Mouse (Mus musculus) cerebellum, adult 2 months (tissue): ENCODE measurements at regions not wholly inside any gene's neighbourhood (a gene's known extent, or its start where the extent isn't known, plus 50 kb on each side); places are given as distances from the start of the nearest gene placed in this dataset.

Experiments used
- CTCF ChIP-seq: fragments of 200-500 bp; IDR thresholded peaks from 2 replicates; pipeline ENCODE4 v1.5.1; 2011; ENCODE audit warnings: low read depth, mild to moderate bottlenecking, control low read depth, low read length, moderate library complexity, borderline replicate concordance; ENCODE audit not compliant: insufficient read depth
- POLR2A ChIP-seq: fragments of 200-500 bp; IDR thresholded peaks from 2 replicates; pipeline ENCODE4 v1.6.1; 2011; ENCODE audit warnings: low read length, control low read depth, borderline replicate concordance; ENCODE audit not compliant: insufficient read depth

DNA sequence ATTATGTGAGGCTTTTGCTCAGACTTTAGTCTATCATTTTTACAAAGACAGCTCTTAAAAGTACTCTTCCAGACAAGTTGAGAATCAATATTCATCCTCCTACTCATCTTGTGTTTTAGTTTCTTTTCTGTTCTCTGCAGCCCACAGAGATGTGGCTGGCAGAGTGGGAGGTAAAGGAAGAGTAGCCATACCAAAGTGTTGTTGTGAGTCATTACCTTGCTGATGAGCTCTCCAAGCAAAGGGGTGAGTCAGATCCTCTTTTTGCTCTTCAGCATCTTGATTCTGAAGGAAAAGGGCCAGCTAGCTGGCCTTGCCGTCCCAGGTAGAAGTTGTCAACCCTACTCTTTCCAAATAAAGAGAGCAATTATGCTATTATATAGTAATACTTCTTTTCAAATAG is 192.6 kb downstream of the Gm9733 start:
- TF ChIP-seq CTCF: no peak
- no peak for TF ChIP-seq POLR2A
